Mouse (Mus musculus) megakaryocyte-erythroid progenitor cell, adult 5-6 weeks (primary cell): ENCODE measurements around the gene Hamp2. TPM values are rescaled to one million over a fixed set of nuclear protein-coding genes. Genes with fewer than 3 reads are reported as not detected.
"Not testable (repeated sequence)": the region's sequence is repeated elsewhere in the genome, so short reads cannot be mapped to it uniquely, and the experiment has no call there.

Experiments used
- ATAC-seq: replicated peaks from 2 replicates; pipeline ENCODE4 v1.8.0; 2016; ENCODE audit warnings: mild to moderate bottlenecking, inconsistent platforms; ENCODE audit not compliant: severe bottlenecking, poor library complexity, low FRiP score, low TSS enrichment
- total RNA-seq, 2 experiments: library from RNA; stranded (forward) in 1 of 2; stranded (reverse) in 1 of 2; fragments of 200-1000, 215-1000 nt in 1 of 2; fragments of >200 nt in 1 of 2; fragmentation: Nextera tagmentation in 1 of 2; gene quantifications; 2 replicates each; pipeline ENCODE4 v1.2.3; 2014 to 2017

Hamp2 gene
- not detected in 2 replicates for total RNA-seq (2014; fragmentation: Nextera tagmentation)
- total RNA-seq (2017): not detected in 2 replicates

DNA sequence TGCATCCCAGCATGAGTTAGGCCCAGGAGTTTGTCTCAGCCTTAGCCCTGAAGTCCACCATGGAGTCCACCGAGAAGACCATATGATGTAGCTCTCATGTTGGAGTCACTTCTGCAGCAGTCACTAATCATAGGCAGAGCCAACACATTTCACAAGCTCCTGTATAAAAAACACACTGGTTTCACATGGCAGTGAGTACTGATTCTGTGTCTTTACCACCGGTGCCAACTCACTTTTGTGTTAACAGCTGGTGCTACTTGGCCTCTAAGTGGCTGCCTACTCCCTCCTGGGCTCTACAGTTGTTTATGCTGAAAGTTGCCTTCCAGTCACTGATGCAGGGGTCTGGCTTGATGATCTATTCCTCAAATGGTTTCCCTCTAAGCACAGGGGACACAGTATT lies at the start of gene Hamp2:
TSS of gene Hamp2 (minus strand) at position 101 of the 400 bp plus-strand sequence.
- ATAC-seq: not testable (repeated sequence)

DNA sequence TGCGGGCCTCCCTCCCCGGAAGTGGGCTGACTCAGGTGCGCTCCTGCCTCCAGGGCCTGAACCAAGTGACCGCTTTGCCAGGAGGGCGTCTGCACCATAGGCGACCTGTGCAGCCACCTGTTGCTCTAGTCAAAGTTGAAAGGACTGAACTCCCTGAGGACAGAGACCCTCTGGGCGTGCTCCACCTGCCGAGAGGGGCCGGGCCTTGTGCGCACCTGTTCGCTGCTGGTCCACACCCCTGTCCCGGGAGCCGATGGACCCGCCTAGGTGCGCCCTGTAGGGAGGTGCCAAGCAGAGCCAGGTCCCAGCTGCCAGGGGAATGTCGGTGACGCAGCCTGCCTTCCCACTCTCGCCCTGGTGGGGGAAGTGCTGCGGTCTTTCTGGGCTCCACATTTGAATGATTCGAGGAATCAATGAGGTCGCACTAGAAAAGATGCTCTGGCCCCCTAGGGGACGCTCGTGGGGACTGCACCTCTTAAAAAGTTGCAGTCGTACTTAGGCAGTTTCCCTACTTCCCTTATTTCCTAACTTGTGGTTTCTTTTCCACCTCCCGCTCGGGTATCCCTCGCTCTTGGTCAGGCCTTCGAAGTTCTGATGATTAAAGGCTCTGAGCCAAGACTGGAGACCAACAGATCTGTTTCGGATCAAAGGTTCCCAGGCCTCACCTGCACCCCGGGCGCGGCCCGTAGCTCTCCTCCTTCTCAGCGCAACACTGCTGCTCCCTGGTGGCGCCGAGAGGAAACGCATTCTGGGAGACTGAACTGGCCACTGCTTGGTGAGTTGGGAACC lies 49.2 kb upstream of the Hamp2 start, which contains the start of gene Fam187b:
TSS of gene Fam187b (plus strand) at position 290 of the 789 bp plus-strand sequence.
- ATAC-seq: peak; percentile 93

DNA sequence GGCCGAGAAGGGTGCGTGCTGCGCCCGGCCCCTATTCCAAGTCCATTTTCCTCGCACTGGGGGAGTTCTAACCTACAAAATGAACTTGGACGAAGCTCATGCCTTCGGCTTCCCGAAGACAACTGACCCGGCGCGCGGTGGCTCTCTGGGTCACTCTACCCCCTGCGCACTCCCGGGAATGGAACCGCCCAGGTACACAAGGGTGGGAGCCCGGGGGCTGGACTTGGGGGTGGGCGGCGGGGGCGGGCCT lies 48.7 kb upstream of the Hamp2 start, which contains the start of gene Lsr:
TSS of gene Lsr (minus strand) at position 214 of the 250 bp plus-strand sequence.
- no peak for ATAC-seq

DNA sequence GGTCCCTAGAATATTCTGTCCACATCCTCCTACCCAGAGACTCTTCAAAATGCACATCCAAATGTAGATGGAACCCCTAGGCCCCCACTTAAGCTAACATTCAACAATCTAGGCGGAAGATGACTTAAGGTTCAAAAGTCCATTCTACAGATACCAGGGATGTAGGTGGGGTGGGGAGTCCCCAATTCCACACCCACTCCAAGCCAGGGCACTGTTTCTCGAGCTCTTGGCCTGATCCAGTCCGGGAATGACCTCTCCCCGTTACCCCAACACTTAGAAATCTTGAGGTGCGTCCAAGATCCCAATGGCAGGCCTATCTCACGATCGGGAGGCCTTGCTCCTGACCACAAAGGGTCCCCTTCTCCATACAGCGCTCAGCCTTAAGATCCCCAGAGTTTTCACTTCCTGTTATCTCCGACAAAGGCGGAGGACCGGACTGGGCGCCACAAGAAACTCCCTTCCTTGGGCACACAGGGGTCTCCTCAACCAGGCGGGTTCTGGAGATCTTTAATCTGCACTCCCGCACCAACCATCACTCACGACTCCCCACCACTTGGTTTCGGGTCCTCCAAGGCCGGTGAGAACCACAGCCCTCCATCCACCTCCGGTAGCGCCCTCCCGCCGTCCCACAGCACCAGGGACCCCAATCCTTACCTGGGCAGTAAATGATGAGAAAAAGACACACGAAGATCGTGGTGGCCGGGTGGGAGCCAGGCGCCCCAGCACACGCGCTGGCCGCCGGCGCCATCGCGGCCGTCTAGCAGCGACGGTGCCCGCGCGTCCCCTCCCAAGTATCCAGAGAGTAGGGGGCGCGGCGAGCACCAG lies 48.2 kb upstream of the Hamp2 start:
- ATAC-seq: no peak

DNA sequence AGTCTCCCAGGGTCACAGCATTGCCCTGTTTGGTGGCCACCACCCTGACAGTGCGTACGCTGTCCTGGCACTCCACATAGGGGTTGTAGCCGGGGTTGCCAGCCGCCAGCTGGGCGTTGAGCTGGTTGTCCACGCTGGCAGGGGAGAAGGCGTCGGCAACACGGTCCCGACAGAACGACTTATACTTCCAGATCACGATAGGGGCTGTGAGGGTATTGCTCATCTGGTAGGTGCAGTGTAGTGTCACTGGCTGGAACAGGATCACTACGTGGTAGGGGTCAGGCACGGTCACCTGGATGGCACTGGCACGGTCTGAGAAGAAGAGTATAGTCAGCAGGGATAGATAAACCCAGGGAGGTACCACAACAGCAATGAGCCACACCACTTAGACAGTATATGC lies 47.4 kb upstream of the Hamp2 start:
- no peak for ATAC-seq

DNA sequence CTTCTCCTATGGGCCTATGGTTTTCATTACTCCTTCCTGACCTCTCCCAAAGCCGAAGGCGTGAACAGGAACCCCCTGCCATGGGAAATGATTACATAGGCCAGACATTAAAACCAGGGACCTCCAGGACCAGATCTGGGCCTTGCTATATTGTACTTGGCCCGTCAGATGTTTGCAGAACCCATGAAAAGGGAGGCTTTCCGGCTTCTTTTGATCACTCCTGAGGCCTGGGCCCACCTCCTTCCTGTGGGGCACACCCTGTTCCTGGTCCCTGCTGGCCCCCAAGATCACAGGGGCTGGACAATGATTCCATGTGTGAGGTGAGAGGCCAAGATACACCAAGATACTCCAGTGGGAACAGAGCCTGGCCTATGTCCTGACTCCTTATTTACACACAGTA lies 44.7 kb upstream of the Hamp2 start:
- no peak for ATAC-seq

DNA sequence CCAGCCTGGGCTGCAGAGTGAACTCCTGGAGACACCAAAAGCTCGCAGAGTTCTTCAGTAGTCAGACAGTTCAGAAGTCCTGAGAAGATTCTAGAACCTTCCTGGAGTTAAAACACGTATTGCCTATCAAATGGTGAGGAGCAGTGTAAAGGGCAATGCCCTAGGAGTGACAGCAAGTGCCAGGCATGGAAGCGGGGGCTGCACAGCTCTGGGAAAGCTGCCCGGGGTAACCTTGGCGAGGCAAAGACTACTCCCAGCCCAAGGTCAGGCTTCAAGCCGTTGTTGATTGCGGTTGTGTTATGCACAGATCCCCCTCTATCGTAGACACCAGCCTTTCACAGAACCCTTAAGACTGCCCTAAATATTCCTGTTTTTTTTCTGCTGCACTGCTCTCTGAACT lies 44.1 kb upstream of the Hamp2 start:
- ATAC-seq: no peak

DNA sequence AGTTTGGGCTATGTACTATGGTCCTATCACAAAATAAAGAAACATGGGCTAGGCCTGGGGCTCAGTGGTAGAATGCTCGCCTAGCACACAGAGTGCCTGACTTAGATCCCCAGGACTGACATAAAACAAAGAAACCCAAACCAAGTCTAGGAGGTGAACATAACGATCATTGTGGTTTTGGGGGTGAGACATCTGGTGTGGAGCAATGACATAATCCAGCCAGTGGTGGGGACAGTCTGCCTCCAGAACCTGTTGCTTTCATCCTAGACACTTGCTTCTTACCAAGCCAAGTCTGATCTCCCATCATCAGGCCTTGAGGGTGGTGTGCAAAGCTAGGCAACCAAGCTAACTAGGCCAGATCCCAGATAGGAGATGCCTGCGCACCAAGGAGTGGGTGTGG lies 42.2 kb upstream of the Hamp2 start:
- no peak for ATAC-seq

DNA sequence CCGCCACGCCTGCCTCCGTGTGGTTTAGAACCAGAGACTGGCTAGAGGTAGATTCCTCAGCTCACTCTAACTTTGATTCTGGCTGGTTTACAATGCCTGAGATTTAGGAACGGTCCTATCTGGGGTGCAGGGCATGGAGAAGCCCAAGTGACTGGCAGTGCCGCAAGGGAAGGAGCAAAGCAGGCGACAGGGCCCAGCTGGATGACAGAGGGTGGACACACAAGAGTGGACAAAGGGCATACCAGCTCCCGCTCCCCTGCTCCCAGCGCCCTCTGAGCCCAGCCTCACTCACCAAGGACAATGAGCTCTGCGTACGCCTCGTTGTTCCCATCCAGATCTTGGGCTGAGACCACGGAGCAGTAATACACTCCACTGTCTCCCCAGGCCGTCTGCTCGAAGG lies 41.2 kb upstream of the Hamp2 start:
- ATAC-seq: no peak

DNA sequence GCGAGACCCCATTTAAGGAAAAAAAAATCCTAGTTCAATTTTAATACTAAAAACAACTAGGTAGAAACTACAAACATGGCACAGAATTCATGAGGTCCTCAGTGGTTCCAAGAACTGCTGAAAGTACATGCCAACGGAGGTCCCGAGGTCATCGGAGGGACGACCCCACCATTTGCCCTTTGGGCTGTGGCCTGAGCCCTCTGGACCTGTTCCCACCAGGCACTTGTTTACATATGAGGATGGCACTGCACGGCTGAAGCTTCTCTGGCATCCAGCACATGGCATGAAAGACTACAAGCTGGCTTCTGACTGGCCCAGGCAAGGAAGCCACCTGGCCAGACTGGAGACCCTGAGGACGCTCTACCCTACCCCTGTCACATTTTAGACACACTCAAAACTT lies 39.9 kb upstream of the Hamp2 start:
- ATAC-seq: no peak

DNA sequence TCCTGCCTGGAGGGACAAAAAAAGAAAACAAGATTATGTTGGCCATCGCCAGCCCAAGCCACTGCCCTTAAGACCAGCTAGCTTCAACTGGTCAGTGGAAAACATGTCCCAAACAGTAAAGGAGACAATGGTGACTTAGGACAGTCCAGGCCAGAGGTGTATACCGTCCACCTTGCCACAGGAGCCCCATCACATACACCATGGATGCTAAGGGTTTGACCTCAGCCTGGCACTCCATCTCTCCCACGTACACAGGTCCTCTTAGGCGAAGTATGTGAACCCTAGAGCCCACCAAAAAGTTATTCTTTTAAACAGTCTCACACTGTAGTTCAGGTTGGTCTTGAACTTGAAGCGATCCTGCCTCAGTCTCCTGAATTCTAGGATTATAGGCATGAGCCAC lies 38.4 kb upstream of the Hamp2 start:
- no peak for ATAC-seq

DNA sequence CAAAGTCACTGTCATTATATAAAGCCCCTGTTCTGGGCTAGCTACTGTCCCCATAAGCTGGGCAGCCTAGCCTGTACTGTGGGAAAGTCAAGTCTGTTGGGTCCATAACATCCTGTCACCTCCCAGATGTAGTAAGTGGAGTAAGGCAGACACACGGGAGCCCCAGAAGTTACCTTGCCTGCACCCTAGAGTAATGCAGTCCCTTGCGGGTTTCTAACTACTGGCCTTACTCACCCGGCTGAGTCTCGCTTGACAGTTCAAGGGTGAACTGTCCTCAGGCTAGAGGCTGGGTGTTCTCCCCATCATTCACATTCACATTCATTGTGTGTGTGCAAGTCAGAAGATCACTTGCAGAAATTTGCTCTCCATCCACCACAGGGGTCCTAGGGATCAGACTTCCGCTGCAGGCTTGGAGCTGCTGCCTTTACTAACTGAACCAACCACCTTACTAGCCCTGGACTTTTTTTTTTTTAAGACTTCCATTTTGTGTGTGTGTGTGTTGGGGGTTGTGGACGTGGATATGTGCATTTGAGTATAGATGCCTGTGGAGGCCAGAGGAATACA lies 35.4 kb upstream of the Hamp2 start:
- no peak for ATAC-seq

DNA sequence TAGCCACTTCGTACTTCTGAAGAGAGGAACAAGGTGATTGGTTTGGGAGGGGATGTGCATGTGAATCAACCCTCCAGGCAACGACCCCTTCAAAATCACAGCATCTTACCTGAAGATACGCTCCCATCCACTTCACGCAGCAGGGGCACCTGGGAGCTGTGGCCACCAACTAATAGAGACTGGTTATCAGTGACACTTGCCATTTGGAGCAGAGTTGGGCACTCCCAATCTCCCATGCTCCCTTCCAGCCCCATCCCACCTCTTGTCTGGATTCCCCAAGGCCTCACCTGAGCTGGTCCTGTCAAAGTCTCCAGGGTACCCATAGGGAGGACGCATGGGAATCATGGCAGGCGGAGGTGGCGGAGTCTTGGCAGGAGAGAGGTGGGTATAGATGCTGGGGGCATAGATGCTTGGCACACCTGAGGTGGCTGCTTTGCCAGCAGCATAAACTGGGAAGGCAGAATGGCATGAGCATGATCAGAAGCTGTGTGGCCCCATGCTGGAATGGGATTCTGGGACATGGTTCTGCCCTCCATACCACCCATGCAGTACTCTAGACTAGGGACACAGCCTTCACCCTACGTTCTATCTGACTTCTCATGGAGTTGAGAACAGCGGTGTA lies 34.5 kb upstream of the Hamp2 start:
- ATAC-seq: no peak

DNA sequence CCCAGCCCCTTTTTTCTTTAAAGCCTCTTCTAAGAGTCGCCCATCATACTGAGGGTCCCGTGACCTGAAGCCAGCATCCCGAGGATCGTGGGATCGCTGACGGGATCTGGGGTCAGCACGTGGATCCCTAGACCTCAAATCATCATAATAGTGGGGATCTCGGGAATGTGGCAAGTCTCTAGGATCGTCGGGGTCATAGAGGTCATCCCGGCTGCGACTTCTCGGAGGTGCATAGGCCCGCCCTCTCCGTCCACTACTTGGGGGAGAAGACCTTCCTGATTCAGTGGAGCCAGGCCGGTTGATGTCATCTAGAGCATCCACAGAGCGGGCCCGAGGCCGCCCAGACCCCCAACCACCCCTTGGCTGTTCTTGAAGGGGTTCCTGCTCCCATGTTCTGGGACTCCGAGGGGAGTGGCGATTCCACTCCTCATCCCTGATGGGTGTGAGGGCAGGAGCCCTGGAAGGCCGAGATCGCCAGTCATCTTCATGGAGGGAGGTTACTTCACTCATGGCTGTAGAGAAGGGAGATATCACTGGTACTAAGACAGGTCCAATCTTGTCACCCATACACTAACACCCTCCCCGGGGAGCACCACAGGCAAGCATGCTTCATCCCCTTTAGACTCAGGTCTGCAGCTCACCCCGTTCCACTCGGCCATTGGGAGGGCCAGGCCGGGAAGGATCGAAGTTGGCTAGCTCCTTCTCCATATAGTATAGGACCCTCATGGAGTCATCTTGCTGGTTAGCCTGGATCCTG lies 33.8 kb upstream of the Hamp2 start:
- ATAC-seq: no peak

DNA sequence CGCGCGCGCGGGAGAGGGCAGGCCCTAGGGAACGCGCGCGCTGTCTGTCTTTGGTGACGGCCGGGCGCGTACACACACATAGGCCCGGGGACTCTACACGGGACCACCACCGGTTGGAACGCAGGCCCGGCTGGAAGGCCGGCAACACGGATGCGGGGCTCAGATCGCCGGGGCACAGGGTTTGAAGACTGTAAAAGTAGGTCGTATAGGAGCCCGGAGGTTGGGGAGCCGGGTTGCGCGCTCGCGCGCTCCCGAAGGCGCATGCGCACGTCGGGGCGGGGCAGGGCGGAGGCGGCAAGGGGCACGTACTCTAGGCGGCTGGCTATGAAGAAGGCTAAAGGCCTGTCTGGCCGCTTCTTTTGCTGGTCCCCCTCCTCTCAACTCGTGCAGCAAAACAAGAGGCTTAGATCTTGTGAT lies 32.9 kb upstream of the Hamp2 start:
- peak; percentile 60 for ATAC-seq

DNA sequence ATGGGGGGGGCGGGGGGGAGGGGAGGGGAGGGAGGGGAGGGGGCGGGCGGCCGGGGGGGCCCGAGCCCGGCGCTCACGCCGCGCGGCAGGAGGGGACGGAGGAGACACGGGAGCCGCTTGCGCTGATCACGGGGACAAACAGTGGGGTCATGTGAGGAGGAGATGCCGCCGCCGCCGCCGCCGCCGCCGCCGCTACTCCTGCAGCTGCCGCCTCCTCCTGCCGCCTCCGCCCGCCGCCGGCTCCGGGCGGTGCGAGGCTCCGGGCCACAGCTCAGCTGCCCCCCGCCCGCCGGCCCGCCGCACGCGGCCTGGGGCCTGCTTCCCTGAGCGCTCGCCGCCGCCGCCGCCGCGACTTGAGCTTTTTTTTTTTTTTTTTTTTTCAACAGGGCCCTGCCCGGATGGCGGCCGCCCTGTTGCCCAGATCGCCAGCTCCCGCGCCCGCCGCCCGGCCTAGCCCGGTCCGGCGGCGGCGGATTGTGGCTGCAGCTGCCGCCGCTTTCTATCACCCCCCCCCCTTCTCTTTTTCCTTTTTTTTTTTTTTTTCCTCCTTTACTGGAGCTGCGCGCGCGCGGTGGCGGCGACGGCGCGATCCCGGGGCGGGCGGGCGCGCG lies 32.4 kb upstream of the Hamp2 start, which contains the start of gene Usf2:
TSS of gene Usf2 (minus strand) at position 48 of the 611 bp plus-strand sequence.
- peak; percentile 66 for ATAC-seq

DNA sequence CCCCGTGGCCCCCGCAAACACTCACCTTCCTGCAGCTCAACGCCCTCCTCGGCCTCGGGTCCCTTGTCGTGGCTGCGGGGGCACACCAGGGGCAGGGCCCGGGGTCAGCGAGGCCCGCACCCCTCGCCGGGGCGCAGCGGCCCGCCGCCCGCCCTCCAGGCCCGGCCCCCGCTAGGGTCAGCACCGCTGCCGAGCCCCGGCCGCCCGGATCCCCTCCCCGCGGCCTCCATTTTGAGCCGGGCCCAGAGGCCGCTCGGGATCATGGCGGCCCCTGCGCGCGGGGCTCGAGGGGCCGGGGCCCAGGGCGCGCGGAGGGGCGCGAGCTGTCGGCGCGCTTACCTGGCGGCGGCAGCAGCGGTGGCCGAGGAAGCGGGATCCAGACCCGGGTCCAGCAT lies 31.9 kb upstream of the Hamp2 start:
- no peak for ATAC-seq

DNA sequence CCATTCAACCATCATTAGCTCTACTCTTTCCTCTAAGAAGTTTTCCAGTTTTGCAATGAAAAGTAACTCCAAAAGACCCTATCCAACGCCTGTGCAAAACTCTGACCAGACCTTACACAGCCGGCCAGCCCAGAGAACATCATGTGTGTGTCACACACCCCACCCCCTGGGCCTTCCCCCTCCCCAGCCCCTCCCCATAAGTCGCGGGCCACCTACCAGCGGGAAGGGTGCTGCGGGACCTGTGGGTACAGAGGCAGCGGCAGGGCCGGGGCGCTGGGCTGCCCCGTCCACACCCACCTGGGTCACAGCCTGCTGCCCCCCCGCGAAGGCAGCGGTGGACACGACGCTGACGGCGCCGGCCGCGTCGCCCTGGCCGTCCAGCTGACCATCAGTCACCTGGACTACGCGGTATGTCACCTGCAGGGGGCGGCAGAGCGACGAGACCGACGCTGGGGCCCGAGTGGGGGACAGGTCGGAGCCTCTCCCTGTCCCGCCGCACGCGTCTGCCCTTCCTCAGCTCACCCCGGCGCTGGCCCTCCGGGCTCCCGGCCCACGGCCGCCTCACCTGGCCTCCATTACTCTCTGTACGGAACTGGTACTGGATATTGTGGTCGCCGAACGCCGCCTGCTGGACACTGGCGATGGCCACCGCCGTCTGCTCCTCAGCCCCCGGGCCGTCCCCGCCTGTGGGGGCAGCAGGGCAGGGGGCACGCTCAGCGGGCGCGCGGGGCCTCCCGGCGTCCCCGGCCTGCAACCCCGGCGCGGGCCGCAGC lies 31.3 kb upstream of the Hamp2 start:
- peak; percentile 60 for ATAC-seq
